Mouse (Mus musculus) thymus, postnatal 14 days (tissue): ENCODE measurements around the gene Trappc3.

ENCODE experiments used
- DNase-seq: peaks from one replicate; pipeline ENCODE4 v3.0.0; 2021

Gene Trappc3

GRCm38 (mm10) chr4:126316443-126317040 is 54.4 kb downstream of the Trappc3 start:
- DNase-seq: no peak

GRCm38 (mm10) chr4:126319806-126320205 is 57.7 kb downstream of the Trappc3 start:
- DNase-seq: no peak

- peak; percentile 100 for DNase-seq
Observed at GRCm38 (mm10) chr4:126321111-126321853, 59.2 kb downstream of the Trappc3 start, which contains the start of gene Adprhl2. TSS of gene Adprhl2 (minus strand) at chr4:126321703.

- no peak for DNase-seq
Observed at GRCm38 (mm10) chr4:126321854-126322511, 59.9 kb downstream of the Trappc3 start.

GRCm38 (mm10) chr4:126322646-126323045 is 60.5 kb downstream of the Trappc3 start:
- no peak for DNase-seq

- no peak for DNase-seq
Observed at GRCm38 (mm10) chr4:126324861-126325260, 62.7 kb downstream of the Trappc3 start.

GRCm38 (mm10) chr4:126325281-126325861 is 63.2 kb downstream of the Trappc3 start, which contains the start of gene Tekt2:
TSS of gene Tekt2 (minus strand) at chr4:126325688.
- no peak for DNase-seq
